Mouse (Mus musculus): ENCODE data around the gene Srgap2.

The Srgap2 gene

DNA sequence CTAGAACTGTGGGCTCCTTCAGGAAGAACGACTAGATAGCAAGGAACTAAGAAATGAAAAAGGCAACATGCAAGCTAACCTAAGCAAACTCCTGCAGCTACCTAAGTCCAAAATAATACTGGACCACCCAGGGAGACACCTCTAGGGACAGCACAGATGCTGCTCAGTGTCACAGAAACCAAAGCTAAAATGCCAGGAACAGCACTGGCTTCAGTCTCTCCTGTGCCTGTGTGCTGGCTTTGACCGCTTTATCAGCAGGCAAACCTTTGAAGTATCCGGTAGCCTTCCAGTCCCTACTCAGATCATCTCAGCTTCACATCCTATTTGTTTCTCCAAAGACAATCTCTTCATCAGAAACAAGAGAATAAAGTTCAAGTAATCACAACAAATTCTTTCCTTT, 123.6 kb downstream of the Srgap2 start:
- no peak for DNase-seq

DNA sequence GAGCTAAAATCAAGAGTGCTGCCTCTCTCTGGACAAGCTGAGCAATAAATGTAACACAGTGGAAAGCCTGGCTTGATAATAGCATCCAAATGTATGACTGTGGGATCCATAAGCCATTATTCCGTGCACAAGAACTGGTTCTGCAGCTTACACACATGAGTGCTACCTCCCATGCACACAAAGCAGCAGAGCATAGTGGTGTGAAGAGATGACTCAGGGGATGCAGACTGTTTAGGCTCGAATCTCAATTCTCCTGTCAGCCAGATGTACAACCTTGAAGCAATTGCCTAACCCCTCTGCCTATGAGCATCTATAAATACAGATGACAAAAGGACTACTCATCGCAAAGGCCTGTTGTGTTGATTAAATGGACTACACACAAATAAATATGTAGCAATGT, 126.3 kb downstream of the Srgap2 start:
- DNase-seq, result no peak

DNA sequence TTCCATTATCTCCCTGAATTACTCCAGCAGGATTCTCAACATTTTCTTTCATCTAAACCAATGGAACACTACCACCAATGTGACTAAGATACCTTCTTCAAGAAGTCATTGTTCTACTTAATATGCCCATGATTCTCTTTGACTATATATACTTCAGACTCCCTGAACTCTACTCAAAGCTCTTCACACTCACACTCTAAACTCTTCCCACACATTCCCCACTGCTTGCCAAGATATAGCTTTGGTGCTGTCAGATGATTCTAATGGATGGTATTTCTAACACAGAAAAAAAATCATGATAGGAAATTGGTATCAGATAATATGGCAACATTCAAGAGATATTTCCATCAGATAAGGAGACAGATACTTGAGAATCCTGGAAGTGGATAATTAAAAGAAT, 129.0 kb downstream of the Srgap2 start:
- DNase-seq, result no peak

DNA sequence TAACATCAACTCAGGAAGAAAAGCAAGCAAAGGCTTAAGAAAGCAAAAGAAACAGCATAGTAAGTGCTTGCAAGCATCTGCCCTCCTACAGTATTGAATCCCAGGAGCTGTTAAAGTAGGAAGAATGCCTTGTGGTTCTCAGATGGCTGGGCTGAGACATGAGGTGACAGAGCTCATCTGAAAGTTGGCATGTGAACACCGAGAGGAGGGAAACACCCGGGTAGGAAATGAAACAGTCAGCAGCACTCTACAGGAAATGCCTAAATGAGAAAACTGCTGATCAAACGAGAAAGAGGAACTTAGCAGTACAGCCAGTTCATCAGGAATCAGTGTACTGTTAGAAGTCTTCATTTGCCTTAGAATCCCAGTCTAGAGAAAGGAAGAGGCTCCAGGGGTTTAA, 142.7 kb downstream of the Srgap2 start:
- peak in 1 of 2 experiments; percentile 37 for DNase-seq

DNA sequence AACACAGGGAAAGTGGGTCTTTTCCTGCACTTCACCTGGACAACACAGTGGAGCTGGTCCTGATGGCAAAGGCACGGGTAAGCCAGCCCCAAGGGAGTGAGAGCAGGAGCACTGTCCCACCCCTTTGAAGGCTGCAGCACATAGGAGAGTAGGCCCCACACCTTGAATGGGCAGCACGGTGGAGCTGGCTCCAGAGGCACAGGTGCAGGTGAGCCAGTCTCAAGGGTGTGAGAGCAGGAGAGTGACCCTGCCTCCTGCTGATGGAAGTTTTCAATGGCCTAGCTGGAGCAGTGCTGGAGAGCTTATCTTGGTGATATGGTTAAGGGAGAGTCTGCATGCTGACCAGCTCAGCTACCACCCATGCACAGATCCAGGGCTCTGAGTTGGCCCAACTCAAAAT, 145.0 kb downstream of the Srgap2 start:
- DNase-seq, result peak in 1 of 2 experiments; percentile 16

DNA sequence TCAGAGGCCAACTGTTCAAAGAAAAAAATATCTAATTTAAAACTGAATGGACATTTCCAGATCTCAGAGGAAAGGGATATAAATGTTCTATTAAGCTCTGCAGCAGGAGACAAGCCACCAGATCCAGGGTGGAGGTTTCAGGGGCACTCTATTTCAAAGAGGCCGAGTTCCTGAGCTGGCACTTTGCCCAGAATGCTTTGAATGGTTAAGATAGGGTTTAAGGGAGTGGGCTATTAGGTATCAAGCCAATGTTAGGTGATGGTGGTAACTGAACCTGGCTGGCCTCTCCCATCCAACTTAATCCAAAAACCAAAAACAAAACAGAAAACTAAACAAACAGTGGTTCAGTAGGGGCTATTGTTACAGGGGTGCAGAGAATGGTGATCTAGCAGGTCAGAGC, 146.9 kb downstream of the Srgap2 start:
- peak in 1 of 2 experiments; percentile 27 for DNase-seq

DNA sequence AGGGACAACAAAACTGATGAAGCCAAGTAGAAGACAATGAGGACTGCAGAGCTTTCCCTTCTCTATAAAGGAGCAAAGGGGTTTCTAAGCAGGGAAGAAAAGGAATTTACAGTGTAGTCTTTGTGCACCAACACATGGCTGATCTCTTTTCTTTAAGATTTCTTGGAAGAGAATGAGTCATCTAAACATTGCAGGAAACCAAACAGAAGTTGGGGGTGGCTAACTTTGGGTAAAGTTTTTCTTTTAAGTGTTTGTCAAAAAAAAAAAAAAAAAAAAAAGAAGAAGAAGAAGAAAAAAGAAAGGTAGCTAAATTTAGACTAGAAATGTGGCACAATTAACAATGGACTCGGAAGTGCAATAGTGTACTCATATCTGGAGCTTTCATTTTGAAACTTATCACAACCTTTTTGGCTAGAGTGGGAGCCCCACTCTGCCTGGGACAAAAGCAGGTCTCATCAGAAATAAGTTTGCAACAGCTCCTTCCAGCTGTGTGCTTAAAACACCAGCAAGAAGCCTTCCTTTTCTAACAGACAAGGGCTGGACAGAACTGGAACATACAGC, 148.2 kb downstream of the Srgap2 start:
- DNase-seq, result no peak

DNA sequence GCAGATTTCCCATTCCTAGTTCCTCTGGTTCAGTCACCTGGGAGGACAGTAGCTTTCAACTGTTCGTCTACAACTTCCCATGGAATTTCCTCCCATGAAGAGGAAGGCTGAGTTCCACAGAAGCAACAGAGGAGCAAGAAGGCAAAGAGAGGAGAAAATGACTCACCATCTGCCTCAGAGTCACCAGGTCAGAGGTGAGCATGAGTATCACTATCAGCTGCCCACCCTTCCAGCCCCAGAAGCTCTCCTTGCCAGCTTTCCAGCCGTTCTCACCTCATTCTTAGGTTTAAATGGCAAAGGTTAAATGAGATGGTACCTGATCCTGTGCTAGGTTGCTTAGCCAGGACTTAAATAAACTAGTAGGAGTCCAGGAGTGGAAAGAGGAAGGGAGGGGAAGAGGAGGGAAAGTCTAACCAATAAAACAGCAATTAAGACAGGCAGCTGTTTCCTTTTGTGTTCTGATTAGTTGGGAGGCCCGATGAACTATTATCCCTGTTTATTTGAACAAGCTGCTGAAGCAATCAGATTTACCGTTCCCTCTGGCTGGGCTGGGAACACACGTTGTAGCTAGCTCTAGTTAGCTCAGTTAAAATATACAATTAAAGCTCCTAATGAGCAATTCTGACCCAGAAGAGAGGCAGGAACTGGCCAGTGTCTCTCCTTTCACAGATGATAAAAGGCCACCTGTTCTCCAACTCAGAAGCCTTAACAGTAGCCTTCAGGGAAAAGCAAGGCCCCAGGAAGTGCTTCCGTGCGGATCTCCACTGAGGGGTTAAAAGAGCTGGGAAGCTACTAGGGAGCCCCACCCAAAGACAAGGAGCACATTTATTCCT, 148.9 kb downstream of the Srgap2 start:
- DNase-seq, result no peak

DNA sequence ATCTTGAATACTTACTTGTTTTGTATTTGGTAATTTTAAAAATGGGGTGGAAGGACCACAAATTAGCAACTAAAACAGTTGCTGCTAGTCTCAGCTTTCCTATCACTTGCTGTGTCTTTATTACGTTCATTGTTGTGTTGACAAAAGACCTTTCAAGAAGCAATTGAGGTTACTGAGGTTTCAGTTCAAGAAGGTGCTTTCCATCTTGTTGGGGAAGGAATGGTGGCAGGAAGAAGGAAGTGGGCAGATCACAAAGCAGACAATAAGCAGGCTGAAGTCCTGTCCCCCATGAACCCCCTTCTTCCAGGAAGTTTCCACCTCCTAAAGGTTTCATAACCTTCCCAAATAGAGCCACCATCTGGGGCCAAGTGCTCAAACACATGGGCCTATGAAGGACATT, 161.3 kb downstream of the Srgap2 start:
- no peak for DNase-seq

DNA sequence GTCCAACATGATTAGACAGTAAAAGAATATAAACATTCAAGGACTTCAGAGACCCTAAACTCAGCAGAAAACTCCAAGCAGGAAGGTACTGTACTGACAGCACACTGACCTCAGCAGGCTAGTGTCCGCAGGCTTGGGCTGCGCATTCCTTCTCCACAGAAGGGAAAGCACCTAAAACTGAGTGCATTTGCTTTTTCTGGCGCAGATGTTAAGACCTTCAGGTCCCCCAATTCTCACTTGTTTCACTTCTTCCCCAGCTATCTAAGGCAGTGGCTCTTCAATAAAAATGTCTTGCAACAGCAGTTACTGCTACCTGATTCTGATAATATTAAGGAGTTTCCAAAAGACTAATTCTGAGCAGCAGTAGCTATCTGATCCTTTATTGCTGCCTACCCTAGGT, 162.7 kb downstream of the Srgap2 start:
- no peak for DNase-seq

DNA sequence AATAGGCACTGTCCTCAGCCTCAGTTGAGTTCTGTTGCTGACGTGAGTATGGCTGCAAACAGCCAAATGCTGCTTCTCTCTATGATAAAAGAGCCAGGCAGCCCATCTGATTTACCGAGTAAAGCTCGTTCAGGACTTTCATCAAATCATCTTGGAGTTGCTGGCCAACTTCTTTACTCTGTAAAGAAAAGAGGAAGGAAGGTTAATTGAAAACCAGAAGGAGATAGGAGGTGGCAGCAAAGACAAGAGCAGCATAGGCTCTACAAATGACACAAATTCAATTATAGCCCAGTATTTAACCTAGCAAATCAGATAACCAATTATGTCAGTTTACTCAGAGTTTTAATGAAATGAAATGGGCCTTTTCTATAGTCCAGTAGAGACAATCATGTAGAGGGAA, 163.3 kb downstream of the Srgap2 start:
- DNase-seq, result no peak

DNA sequence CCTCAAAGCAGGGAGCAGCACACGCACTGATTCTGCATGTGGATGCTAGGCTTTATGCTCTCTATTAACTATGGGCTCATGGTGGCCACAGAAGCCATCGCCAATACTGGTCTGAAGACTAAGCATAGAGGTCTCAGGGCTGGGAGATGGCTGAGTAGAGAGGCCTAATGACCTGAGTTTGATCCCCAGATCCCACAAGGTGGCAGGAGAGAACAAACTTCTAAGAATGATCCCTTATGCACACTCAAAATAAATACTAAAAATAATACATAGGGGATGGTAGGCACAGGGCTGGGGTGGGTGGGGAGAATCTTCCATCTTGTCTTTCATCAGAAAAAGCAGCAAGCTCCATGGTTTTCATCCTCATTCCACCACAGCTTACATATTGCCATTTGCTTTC, 165.1 kb downstream of the Srgap2 start:
- DNase-seq, result peak in 1 of 2 experiments; percentile 22

DNA sequence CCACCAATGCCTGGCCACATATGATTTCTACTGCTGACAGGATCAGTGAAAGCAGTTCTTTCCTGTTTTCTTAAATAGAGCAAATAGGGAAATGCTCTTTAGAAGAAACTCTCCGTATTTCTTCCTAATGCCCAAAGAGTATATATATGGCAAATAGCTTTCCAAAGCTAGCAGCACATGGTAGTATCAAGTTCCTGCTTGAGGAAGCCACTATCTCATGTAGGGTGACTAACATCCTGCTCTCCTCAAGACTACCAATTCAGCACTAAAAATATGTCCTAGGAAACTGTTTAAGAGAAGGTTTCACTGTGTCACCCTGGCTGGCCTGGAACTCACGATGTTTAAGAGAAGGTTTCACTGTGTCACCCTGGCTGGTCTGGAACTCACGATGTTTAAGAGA, 166.4 kb downstream of the Srgap2 start:
- DNase-seq, result no peak

DNA sequence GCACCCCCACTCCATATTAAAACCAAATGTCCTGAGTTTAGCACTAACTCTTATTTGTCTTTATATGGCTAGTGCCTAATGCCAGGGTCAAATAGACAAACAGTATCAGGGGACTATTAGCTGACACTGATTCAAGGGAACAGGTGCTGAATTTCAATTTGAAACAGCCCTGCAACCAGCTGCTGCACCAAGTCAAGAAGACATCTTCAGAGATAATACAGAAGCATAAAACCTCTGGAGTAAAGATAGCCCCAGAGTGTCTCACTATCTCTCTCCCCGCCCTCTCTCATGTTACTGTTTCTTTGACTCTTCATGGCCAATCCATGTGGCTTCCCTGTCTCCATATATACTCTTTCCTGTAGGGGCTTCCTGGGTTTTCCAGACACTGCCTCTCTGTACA, 167.5 kb downstream of the Srgap2 start:
- DNase-seq, result no peak

DNA sequence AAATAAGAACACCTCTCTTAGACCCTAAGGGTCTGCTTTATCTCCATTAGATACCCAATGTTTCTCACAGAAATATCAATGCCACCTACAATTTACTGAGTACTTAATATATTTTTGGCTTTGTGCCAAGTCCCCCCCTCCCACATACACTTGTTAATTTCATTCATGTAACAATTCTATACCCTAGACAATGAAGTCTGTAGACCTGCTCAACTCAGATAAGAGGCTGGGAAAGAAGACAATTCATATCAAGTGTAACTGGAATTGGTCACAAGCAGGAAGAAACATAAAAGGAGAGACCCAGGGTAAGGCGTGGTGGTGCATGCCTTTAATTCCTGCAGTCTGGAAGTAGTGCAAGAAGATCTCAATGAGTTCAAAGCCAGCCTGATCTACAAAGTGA, 169.9 kb downstream of the Srgap2 start:
- no peak for DNase-seq

DNA sequence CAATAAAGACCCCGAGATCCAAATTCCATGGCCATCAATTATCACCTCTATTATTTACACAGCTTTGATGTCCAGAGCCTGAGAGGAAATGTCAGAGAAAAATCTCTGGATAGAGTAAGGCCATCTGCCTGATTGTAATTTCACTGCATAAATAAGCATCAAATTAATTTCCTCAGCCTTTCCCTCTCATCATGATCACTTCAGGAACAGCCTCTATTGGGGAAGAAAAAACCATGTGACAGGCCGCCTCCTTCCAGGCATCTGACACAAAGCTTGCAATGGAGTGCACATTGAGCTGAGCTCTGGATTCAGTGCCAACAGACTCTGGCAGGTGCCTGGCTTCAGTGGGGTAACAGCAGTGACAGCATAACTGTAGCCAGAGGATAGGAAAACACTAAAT, 175.7 kb downstream of the Srgap2 start:
- peak; percentile 86 to 90 for DNase-seq

DNA sequence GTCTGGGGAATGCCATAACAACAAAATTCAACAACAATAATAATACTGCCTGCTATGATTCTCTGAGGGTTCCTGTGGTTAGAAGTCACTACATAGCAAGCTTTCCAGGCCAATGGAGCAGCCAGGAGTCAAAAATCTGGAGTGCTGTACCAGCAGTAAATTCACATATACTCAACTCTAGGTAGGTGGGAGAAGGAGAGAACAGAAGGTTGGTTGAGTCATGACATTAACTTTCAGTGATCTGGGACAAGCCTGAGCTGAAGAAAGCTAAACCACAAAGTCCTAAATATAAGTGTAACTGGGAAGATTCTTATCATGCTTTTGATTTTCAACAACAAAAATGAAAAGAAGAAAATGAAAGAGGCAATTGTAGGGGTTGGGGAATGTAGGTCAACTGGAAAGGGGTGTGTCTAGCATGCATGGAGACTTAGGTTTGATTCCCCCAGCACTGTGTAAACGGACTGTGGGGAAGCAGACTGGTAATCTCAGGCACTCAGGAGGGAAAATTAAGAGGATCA, 177.1 kb downstream of the Srgap2 start:
- no peak for DNase-seq

DNA sequence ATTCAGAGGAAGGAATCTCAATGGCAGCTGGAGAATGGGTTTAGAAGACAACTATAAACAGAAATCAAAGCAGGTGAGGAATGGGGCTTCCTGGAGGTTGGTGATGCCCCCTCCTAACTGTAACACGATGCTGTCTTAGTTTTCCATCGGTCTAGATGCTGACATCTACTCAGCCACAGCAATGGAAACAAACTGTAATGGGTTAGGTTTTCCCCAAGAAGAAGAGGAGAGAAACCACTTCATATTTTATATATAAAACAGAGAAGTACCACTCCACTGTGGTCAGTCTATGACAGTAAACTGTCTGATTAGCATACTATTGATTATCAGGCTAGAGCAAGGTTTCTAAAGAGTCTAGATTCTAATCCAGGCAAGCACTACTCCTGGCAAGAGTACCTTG, 179.4 kb downstream of the Srgap2 start:
- DNase-seq, result no peak

DNA sequence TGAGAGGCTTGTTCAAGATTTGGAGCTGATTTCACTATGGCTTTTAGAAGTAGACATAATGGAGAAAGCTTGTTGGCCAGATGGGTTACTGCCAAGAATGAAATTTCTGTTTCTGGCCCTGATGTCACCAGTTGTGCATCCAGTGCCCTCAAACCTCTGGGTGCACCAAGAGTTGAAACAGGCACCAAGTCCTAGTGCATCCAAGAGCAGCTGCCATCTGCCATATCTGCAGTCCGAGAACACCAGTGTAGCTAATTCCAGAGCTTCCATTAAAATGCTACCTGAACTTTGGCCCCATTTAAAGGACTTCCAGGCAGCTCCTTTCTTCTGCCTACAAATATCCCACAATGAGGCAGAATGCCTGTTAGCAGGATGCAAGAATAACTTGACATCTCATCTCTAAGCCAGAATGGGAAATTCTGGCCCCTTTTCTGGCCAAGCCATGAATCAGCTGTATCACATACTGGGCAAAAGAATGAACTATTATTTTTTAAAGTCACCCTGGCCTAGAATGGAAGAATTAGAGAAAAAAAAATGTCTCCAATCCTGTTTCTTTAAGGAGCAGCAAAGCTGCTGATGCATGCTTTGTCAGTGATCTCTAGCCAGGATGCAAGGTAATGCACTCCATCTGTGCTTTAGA, 180.1 kb downstream of the Srgap2 start:
- no peak for DNase-seq

DNA sequence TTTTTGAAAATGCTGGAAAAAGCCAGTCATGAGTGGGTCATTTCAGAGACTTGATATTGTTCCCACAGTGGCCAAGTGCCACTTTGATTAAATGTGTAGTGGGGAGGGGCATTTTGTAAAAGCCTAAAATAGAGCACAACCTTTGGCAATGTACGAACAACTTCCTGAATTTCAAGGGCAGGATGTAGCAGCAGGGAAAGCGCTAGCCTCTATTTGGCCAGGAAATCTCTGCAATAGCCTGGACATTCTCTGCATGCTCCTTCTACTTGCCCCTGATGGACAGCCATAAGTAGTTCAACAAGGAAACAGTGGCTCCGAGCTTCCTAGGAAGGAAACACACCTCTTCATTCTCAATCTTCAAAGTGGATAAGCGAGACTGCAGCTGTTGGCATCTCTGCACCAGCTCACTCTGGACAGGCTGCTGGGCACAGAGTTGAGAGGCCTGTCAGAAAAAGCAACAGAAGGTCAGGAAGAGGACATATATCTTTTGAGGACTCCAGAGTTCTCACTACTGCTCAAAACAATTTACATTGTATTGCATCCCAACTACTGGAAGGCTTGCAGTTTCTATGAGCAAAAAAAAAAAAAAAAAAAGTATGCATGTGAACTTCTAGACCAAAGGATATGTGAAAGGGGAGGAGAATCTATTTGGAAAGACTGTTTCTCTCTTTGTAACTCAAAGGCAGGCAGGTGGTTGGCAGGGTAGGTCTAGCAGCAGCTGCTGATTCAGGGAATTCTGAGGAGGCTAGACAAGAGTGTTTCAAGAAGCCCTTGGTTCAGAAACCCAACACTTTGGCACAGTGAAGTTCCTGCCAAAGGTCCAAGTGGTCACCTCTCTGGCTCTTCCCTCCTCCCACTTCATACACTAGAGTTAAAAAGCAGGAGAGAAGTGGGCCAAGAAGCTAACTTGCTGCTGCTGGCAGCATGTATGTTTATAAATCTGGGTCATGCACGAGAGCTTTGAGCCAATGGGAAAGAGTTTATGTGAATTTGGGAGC, 181.4 kb downstream of the Srgap2 start:
- peak in 1 of 2 experiments; percentile 21 for DNase-seq

DNA sequence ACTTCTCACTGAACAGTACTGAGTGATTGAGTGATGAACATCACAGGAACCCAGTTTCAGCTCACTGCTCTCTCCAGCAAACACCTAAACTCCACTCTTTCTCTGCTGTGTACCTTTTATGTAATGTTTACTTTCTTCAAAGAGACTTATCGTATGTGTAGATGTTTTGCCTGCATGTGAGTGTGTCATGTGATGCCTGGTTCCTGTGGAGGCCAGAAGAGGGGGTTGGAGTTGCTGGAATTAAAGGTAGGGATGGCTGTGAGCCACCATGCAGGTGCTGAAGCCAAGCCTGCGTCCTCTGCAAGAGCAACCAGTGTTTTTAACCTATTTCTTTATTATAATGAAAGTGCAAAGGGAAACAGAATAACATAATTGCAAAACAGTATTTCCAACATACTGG, 182.5 kb downstream of the Srgap2 start:
- DNase-seq, result peak in 1 of 2 experiments; percentile 31

DNA sequence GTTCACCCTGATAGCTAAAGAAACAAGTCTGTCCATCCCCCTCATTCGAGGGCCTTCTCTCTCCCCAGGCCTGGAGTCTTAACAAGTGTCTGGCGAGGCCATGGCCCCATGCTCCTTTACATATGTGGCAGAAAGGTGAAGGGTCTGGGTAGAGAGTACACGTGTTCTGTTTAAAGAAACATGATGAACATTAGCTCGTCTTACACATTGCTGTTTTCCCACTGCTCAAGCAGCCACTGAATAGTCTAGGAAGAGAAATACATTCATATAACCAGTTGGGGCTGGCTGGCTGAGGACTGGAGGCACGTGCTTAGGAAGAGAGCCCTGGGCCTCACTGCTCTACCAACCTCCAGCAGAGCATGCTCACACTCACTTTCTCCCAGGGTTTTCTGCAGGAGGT, 191.1 kb downstream of the Srgap2 start:
- DNase-seq, result no peak

DNA sequence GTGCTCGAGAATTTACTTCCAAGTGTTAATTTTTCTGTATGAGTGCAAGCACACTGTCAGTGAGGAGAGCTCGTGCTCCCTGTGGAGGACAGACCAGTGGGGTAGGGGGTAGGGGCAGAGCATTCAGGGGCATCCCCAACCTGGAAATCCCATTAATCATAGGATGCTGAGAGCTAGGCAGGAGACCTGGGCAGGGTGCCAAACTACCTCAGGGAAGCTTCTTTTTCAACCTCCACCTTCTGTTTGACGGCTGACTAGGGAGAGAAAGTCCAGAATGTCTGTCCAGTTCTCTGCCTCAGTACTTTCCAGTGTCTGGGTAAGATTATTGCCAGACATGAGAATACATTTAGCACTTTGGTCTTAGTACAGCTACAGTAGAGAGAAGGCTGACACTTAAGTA, 191.5 kb downstream of the Srgap2 start:
- DNase-seq, result peak; percentile 87 to 92

All from cerebellum, postnatal 25 days (tissue).